Mouse (Mus musculus): Measurements from ENCODE around the gene Ncapd3.

DNA sequence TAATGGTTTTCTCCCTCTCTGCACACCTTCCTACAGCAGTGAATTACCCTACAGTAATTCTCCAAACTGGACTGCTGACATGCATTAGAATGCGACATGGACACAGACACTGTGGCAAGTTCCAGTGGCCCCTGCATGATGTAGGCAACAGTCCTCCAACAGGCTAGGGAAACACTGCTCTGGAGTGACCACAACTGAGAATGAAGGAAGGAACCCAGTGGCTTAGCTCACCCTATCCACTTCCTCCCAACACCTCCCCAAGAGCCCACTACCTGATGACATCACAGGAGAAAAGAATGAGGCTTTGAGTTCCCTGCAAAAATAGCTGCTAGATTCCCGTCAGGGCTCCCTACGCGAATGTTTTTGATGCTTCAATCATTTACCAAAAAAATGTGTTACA is 69.5 kb downstream of the Ncapd3 start:
- TF ChIP-seq RAD21 (IDR thresholded peaks at IDR 0.05; ENCODE audit: low read depth, low read length) = no peak
- no peak for TF ChIP-seq CTCF (conservative IDR thresholded peaks at IDR 0.05 in 1 of 2, IDR thresholded peaks at IDR 0.05 in 1 of 2; ENCODE audit: low read depth in 2 of 2, low read length in 2 of 2)
- TF ChIP-seq KAT2A (IDR thresholded peaks at IDR 0.05; ENCODE audit: insufficient replicate concordance, low read length) = no peak
- TF ChIP-seq GABPA (IDR thresholded peaks at IDR 0.05; ENCODE audit: insufficient replicate concordance, low read depth, low read length) = no peak
- TF ChIP-seq E2F4 (IDR thresholded peaks at IDR 0.05; ENCODE audit: insufficient replicate concordance, low read depth, low read length) = no peak
- no peak for TF ChIP-seq USF2 (conservative IDR thresholded peaks at IDR 0.05; ENCODE audit: low read depth, low read length)
- no peak for TF ChIP-seq TCF12 (IDR thresholded peaks at IDR 0.05; ENCODE audit: low read depth, low read length)
- TF ChIP-seq EP300 (IDR thresholded peaks at IDR 0.05; ENCODE audit: low read length) = no peak
- no peak for TF ChIP-seq HCFC1 (IDR thresholded peaks at IDR 0.05; ENCODE audit: low read depth, low read length)
- no peak for TF ChIP-seq POLR2A (IDR thresholded peaks at IDR 0.05; ENCODE audit: low read depth, low read length)
- TF ChIP-seq ELF1 (IDR thresholded peaks at IDR 0.05; ENCODE audit: low read depth, low read length) = no peak
- TF ChIP-seq SMC3 (IDR thresholded peaks at IDR 0.05; ENCODE audit: low read depth, low read length) = no peak
